Mouse (Mus musculus) midbrain, embryonic 14.5 days (tissue): Measurements from ENCODE around the gene Baz1a. TPM values are rescaled to one million over a fixed set of nuclear protein-coding genes. Genes with fewer than 3 reads are reported as not detected.
"Not testable (repeated sequence)": the region's sequence is repeated elsewhere in the genome, so short reads cannot be mapped to it uniquely, and the experiment has no call there.

Experiments used
- ATAC-seq: fragments of 200-750 bp; cut with Nextera tagmentation; 2 replicates; pipeline ENCODE4 v1.8.0; 2017; ENCODE audit warnings: moderate number of reproducible peaks, moderate library complexity; ENCODE audit not compliant: low FRiP score, low TSS enrichment
- DNase-seq: peaks from one replicate; pipeline ENCODE4 v3.0.0-alpha.2; 2015
- H3K27ac ChIP-seq: fragments of 300-500 bp; sonication (generic); replicated peaks from 2 replicates; pipeline ENCODE4 v1.5.1; 2014; ENCODE audit warnings: mild to moderate bottlenecking, low read depth, low read length, moderate library complexity
- H3K27me3 ChIP-seq: fragments of 300-500 bp; sonication (generic); 2 replicates; pipeline ENCODE4 v1.6.1; 2014; ENCODE audit warnings: low read length, control low read depth, mixed read lengths; ENCODE audit not compliant: control insufficient read depth, insufficient read depth
- H3K36me3 ChIP-seq: fragments of 300-500 bp; sonication (generic); 2 replicates; pipeline ENCODE4 v1.6.1; 2014; ENCODE audit warnings: low read length, control low read depth; ENCODE audit not compliant: control insufficient read depth, insufficient read depth
- H3K4me1 ChIP-seq: fragments of 300-500 bp; sonication (generic); 2 replicates; pipeline ENCODE4 v1.6.1; 2014; ENCODE audit warnings: mild to moderate bottlenecking, antibody characterized with exemption, low read length, control low read depth; ENCODE audit not compliant: control insufficient read depth, insufficient read depth
- H3K4me2 ChIP-seq: fragments of 300-500 bp; sonication (generic); 2 replicates; pipeline ENCODE4 v1.6.1; 2014; ENCODE audit warnings: mild to moderate bottlenecking, low read length, moderate library complexity
- H3K4me3 ChIP-seq: fragments of 300-500 bp; sonication (generic); replicated peaks from 2 replicates; pipeline ENCODE4 v1.5.1; 2014; ENCODE audit warnings: low read depth, low read length
- H3K9ac ChIP-seq: fragments of 300-500 bp; sonication (generic); replicated peaks from 2 replicates; pipeline ENCODE4 v1.6.1; 2014; ENCODE audit warnings: mild to moderate bottlenecking, low read length, moderate library complexity
- H3K9me3 ChIP-seq: fragments of 300-500 bp; sonication (generic); 2 replicates; pipeline ENCODE4 v1.6.1; 2016; ENCODE audit warnings: low read length, control low read depth, mixed read lengths; ENCODE audit not compliant: control insufficient read depth
- WGBS: fragments of 180-500 bp; shearing (Covaris S2); extraction: QIAGEN DNeasy Blood & Tissue Kit; methylation state at CpG from one replicate; pipeline ENCODE4 v1.1.7; 2014; 5-methylcytosine and 5-hydroxymethylcytosine counted together
- polyA plus RNA-seq: library from polyadenylated mRNA; unstranded; fragments of >200 nt; fragmentation: Nextera tagmentation; extraction: Ambion mirVana; gene quantifications from 2 replicates; pipeline ENCODE4 v1.2.1, GENCODE M21; 2014

Gene Baz1a
- polyA plus RNA-seq, 1 experiment from 2014 or later = 8.5 TPM

DNA sequence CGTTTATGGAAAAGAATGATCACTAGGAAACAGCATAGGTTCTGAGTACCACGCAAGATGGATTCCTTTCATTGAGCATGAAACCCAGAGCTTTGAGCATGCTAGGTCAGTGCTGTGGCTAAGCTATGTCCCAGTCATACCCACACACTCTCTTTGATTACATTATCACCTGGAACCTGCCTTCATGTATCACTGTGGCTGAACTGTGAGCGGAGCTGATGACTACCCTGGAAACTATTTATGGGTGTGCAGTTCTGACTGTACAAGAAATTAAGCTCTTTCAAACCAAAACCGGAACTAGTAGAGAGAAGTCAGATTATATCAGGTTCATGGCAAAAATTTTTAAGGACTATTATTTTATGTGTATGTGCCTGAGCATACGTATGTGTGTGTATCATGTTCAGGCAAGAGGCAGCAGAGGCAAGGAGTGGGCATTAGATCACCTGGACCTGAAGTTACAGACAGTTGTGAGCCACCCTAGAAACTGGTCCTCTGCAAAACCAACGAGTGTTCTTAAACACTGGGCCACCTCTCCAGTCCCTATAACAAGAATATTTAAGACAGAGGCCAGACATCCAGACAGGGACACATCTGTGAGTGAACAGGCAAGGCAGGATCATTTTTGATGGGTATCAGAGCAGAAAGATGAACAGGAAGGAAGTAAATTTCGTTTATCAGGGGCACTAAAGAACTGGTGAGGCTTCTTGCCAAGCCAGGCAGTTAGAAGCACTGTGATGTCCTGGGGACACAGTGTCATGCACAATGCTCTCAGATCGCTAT lies 2.4 kb upstream of the Baz1a start:
- no peaks in the 10 kb centered on the region for H3K27me3 ChIP-seq
- H3K36me3 ChIP-seq = no peaks in the 10 kb centered on the region
- no peak overlapping the region for H3K27ac ChIP-seq
- no peaks in the 10 kb centered on the region for H3K4me1 ChIP-seq
- no peak overlapping the region for H3K4me3 ChIP-seq
- H3K9me3 ChIP-seq = no peaks in the 10 kb centered on the region
- H3K4me2 ChIP-seq = no peak overlapping the region
- 78% methylated on average over 8 of the region's 8 CpGs for WGBS
- DNase-seq (no peak), ATAC-seq (no peak)
- no peak overlapping the region for H3K9ac ChIP-seq

- Histone ChIP-seq H3K4me1 (no peaks in the 10 kb centered on the region), H3K9ac (no peak overlapping the region), H3K4me2 (no peak overlapping the region), H3K36me3 (no peaks in the 10 kb centered on the region), H3K9me3 (no peaks in the 10 kb centered on the region), H3K27me3 (no peaks in the 10 kb centered on the region), H3K27ac (no peak overlapping the region), H3K4me3 (no peak overlapping the region)
- DNase-seq (no peak), ATAC-seq (no peak)
- WGBS = 89% methylated on average over 5 of the region's 5 CpGs
Observed at GRCm38 (mm10) chr12:55015428-55015827, 1.3 kb upstream of the Baz1a start.

- no peaks in the 10 kb centered on the region for H3K4me1 ChIP-seq
- H3K4me2 ChIP-seq = no peak overlapping the region
- WGBS = 73% methylated on average over 1 of the region's 1 CpGs
- H3K36me3 ChIP-seq = no peaks in the 10 kb centered on the region
- no peak overlapping the region for H3K27ac ChIP-seq
- no peaks in the 10 kb centered on the region for H3K9me3 ChIP-seq
- no peak overlapping the region for H3K4me3 ChIP-seq
- H3K27me3 ChIP-seq = no peaks in the 10 kb centered on the region
- no peak for ATAC-seq
- H3K9ac ChIP-seq = no peak overlapping the region
- DNase-seq = no peak
Observed at GRCm38 (mm10) chr12:55013031-55013430, 1.1 kb downstream of the Baz1a start.

DNA sequence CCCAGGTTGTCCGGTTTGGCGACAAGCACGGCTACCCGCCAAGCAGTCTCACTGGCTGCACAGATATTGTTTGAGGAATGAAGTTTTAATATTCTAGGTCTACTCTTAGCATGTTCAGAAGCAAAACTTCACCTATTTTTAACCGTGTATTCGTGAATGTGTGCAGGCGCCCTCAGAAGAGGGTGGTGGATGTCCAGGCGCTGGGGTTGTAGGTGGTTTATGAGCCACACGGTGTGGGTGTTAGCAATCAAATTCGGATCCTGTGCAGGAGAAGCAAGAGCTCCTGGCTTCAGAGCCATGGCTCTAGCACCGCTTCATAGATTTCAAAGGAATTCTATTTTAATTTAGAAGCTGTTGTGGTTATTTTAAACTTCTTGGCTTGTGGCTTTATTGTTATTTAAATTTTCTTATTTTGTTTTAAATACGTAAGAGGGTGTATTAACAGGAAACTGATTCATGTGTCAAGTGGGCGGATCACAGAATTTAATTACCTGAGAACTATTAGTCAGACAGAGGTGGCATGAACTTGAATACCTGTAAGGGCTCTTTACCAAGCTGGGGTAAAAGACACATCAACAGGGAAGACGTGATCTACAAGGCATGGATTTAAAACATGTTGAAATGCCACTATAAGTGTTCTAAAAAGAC lies 6.7 kb downstream of the Baz1a start:
- Histone ChIP-seq H3K27ac (no peak overlapping the region), H3K4me3 (no peak overlapping the region), H3K36me3 (no peaks in the 10 kb centered on the region), H3K9ac (no peak overlapping the region), H3K4me2 (no peak overlapping the region), H3K27me3 (no peaks in the 10 kb centered on the region), H3K4me1 (no peaks in the 10 kb centered on the region), H3K9me3 (no peaks in the 10 kb centered on the region)
- WGBS = 91% methylated on average over 14 of the region's 14 CpGs
- ATAC-seq (no peak), DNase-seq (no peak)

- Histone ChIP-seq H3K27me3 (no peaks in the 10 kb centered on the region), H3K4me3 (no peak overlapping the region), H3K9me3 (no peaks in the 10 kb centered on the region), H3K4me1 (no peaks in the 10 kb centered on the region), H3K4me2 (no peak overlapping the region), H3K27ac (no peak overlapping the region), H3K36me3 (no peaks in the 10 kb centered on the region), H3K9ac (no peak overlapping the region)
- ATAC-seq (no peak), DNase-seq (no peak)
- WGBS = 90% methylated on average over 7 of the region's 7 CpGs
Observed at GRCm38 (mm10) chr12:55006071-55006470, 8.1 kb downstream of the Baz1a start.

GRCm38 (mm10) chr12:55004396-55004795 lies 9.8 kb downstream of the Baz1a start:
- no peaks in the 10 kb centered on the region for H3K9me3 ChIP-seq
- no peak overlapping the region for H3K9ac ChIP-seq
- DNase-seq (no peak), ATAC-seq (no peak)
- H3K27me3 ChIP-seq = no peaks in the 10 kb centered on the region
- no peak overlapping the region for H3K4me3 ChIP-seq
- no peaks in the 10 kb centered on the region for H3K4me1 ChIP-seq
- H3K4me2 ChIP-seq = no peak overlapping the region
- H3K36me3 ChIP-seq = no peaks in the 10 kb centered on the region
- 95% methylated on average over 3 of the region's 3 CpGs for WGBS
- no peak overlapping the region for H3K27ac ChIP-seq

- no peak for ATAC-seq
- no peak overlapping the region for H3K4me3 ChIP-seq
- no peak for DNase-seq
- H3K9ac ChIP-seq = no peak overlapping the region
- no peaks in the 10 kb centered on the region for H3K9me3 ChIP-seq
- H3K27me3 ChIP-seq = no peaks in the 10 kb centered on the region
- no peak overlapping the region for H3K27ac ChIP-seq
- no peaks in the 10 kb centered on the region for H3K36me3 ChIP-seq
- H3K4me1 ChIP-seq = no peaks in the 10 kb centered on the region
- no peak overlapping the region for H3K4me2 ChIP-seq
- WGBS = 88% methylated on average over 5 of the region's 5 CpGs
Observed at GRCm38 (mm10) chr12:55003843-55004242, 10.3 kb downstream of the Baz1a start.

DNA sequence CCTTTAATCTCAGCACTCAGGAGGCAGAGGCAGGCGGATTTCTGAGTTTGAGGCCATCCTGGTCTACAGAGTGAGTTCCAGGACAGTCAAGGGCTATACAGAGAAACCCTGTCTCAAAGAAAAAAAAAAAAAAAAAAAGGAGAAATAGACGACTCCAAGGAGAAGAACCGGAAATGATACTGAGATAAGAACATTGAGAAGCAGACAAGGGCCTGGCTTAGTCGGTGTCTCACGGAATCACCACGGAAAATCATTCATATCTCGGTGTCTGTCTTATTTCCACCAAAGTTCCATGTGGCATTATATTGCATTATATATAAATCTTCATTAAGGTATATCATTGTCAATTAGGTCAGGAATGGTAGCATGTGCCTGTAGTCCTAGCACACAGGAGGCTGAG lies 11.6 kb downstream of the Baz1a start:
- 93% methylated on average over 7 of the region's 7 CpGs for WGBS
- not testable (repeated sequence) for ATAC-seq, H3K9me3 ChIP-seq, H3K4me2 ChIP-seq, DNase-seq, H3K36me3 ChIP-seq, H3K27me3 ChIP-seq, H3K4me3 ChIP-seq, H3K27ac ChIP-seq, H3K9ac ChIP-seq, H3K4me1 ChIP-seq
